In genomic region chr6:126280352-126280751, GRCm38 (mm10) we compare ENCODE assay signal across 15 mouse cellular contexts.
"Had no signal": no experiment of that assay in that cellular context is flagged by ENCODE, and none has a peak within 500 bp of the region (broad histone marks: within the 10 kb centered on the region; RNA-seq: fewer than 3 reads in every experiment).

No protein-coding gene starts in this region.

- H3K4me3 ChIP-seq: neural tube, embryonic 15.5 days; stomach, embryonic 15.5 days had no signal

- H3K36me3 ChIP-seq: neural tube, embryonic 15.5 days; stomach, embryonic 15.5 days had no signal

- H3K9me3 ChIP-seq: neural tube, embryonic 15.5 days; stomach, embryonic 15.5 days had no signal

- H3K9ac ChIP-seq: neural tube, embryonic 15.5 days; stomach, embryonic 15.5 days had no signal

- H3K27ac ChIP-seq: neural tube, embryonic 15.5 days; stomach, embryonic 15.5 days; stomach, postnatal 0 days had no signal

- H3K27me3 ChIP-seq: neural tube, embryonic 15.5 days; stomach, embryonic 15.5 days had no signal

- H3K4me2 ChIP-seq: neural tube, embryonic 15.5 days; stomach, embryonic 15.5 days had no signal

- H3K4me1 ChIP-seq: neural tube, embryonic 15.5 days; stomach, embryonic 15.5 days had no signal

- DNase-seq: retina, postnatal 1 day; right cerebral cortex, adult 18-20 months; right cerebral cortex, postnatal 14 days; right cerebral cortex, postnatal 25 days; right cerebral cortex, postnatal 4 days; spleen, adult 18-20 months; thymus, adult 18-20 months; thymus, adult 2 months; thymus, postnatal 14 days; thymus, postnatal 25 days; thymus, postnatal 36 days; thymus, postnatal 4 days had no signal
